Mouse (Mus musculus): ENCODE measurements around the gene D10Jhu81e. TPM values are rescaled to one million over a fixed set of nuclear protein-coding genes. Genes with fewer than 3 reads are reported as not detected.
"Not testable (repeated sequence)": the region's sequence is repeated elsewhere in the genome, so short reads cannot be mapped to it uniquely, and the experiment has no call there.

The D10Jhu81e gene
- polyA plus RNA-seq (2015; fragmentation: Nextera tagmentation; extraction: Ambion mirVana) = 24.9 and 34.2 TPM in 2 replicates

- ATAC-seq = peak; percentile 97
- Histone ChIP-seq H3K4me2 (ENCODE audit: low read length) (peak within 1 kb of the TSS; percentile 83), H3K27ac (ENCODE audit: low read length) (peak within 1 kb of the TSS; percentile 81), H3K36me3 (ENCODE audit: control insufficient read depth, insufficient read depth, low read length) (peaks cover 39% of the 10 kb centered on the region), H3K27me3 (ENCODE audit: control insufficient read depth, insufficient read depth, low read depth, low read length) (no peaks in the 10 kb centered on the region), H3K9me3 (replicated peaks; ENCODE audit: control insufficient read depth, low read length, poor library complexity, severe bottlenecking) (no peaks in the 10 kb centered on the region), H3K4me3 (ENCODE audit: low read depth, low read length) (peak within 1 kb of the TSS; percentile 78), H3K4me1 (ENCODE audit: control insufficient read depth, insufficient read depth, low read length) (peaks cover 17% of the 10 kb centered on the region), H3K9ac (ENCODE audit: low read depth, low read length) (peak within 1 kb of the TSS; percentile 85)
- 2% methylated on average over 49 of the region's 50 CpGs for WGBS
Observed at GRCm38 (mm10) chr10:78169281-78170042, at the start of gene D10Jhu81e. Gene D10Jhu81e (minus strand): TSS chr10:78169782.

DNA sequence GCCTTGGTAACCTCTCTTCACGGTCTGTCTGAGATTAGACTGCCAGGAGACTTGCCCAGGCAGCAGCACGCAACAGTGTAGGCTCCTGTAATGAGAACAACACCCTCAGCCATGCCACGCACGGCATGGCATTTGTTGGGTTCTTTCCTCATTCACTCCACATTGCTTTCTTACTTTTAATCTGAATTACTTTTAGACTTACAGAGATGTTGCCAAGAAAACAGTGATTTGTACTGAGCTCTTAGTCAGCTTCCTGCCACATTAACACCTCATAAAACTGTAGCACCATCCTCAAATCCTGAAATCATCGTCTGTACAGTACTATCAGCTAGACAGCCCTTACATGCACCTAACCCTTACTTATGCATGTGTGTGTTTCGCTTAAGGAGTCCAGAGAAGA lies 49.0 kb upstream of the D10Jhu81e start:
- Histone ChIP-seq H3K9ac (ENCODE audit: low read depth, low read length) (no peak overlapping the region), H3K9me3 (replicated peaks; ENCODE audit: control insufficient read depth, low read length, poor library complexity, severe bottlenecking) (no peaks in the 10 kb centered on the region), H3K27ac (ENCODE audit: low read length) (no peak overlapping the region), H3K4me1 (ENCODE audit: control insufficient read depth, insufficient read depth, low read length) (no peaks in the 10 kb centered on the region), H3K27me3 (ENCODE audit: control insufficient read depth, insufficient read depth, low read depth, low read length) (no peaks in the 10 kb centered on the region), H3K36me3 (ENCODE audit: control insufficient read depth, insufficient read depth, low read length) (peaks cover 41% of the 10 kb centered on the region), H3K4me3 (ENCODE audit: low read depth, low read length) (no peak overlapping the region), H3K4me2 (ENCODE audit: low read length) (no peak overlapping the region)
- ATAC-seq = no peak
- WGBS = 94% methylated on average over 6 of the region's 6 CpGs

DNA sequence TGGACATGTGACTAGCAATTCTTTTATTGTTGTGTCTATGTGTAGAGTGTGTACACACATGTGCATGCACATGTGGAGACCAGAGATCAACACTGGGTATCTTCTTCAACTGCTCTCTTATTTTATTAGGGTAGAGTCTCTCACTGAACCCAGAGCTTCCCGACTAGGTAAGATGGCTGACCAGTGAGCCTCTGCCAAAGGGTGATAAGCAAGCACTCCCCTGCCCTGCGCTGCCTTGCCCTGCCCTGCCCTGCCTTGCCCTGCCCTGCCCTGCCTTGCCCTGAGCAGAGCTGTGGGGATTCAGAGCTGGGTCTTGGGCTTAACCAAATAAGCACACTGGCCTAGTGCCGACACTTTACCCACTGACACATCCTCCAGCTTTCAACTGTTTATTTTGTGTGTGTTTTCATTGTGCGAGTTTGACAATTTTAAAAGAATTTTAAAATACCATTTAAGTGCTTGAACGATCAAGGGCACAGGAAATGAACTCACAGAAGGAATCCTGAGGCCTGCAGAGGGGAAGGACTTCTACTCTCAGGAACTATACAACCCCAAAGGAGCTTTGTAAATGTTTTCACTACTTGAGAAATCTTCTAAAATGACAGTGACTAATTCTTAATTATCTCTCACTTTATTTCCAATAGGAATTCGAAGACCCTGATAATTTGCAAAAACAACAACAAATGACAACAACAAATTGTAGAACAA lies 46.9 kb upstream of the D10Jhu81e start:
- ATAC-seq = no peak
- no peaks in the 10 kb centered on the region for H3K27me3 ChIP-seq (ENCODE audit: control insufficient read depth, insufficient read depth, low read depth, low read length)
- 92% methylated on average over 6 of the region's 6 CpGs for WGBS
- no peaks in the 10 kb centered on the region for H3K4me1 ChIP-seq (ENCODE audit: control insufficient read depth, insufficient read depth, low read length)
- no peaks in the 10 kb centered on the region for H3K9me3 ChIP-seq (replicated peaks; ENCODE audit: control insufficient read depth, low read length, poor library complexity, severe bottlenecking)
- no peak overlapping the region for H3K9ac ChIP-seq (ENCODE audit: low read depth, low read length)
- H3K4me3 ChIP-seq (ENCODE audit: low read depth, low read length) = no peak overlapping the region
- H3K27ac ChIP-seq (ENCODE audit: low read length) = no peak overlapping the region
- no peak overlapping the region for H3K4me2 ChIP-seq (ENCODE audit: low read length)
- peaks cover 42% of the 10 kb centered on the region for H3K36me3 ChIP-seq (ENCODE audit: control insufficient read depth, insufficient read depth, low read length)

DNA sequence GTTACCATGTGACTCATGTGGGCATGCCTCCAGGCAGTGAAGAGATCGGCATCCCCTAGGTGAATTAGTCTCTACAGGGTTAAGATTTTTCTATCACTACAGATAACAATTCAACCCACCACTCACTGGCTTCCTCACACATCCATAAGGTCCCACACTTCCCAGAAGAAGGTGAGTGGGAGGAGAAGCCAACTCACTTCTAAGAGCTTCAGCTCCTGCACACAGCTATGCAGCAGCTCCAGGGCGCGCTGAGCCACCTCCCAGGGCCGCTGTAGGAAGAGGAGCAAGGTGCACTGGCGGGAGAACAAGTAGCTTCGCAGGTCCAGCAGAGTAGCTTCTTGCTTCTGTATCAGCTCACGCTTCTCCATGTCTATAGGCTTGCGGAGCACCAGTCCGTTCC lies 44.8 kb upstream of the D10Jhu81e start:
- Histone ChIP-seq H3K27ac (ENCODE audit: low read length) (no peak overlapping the region), H3K9ac (ENCODE audit: low read depth, low read length) (no peak overlapping the region), H3K4me1 (ENCODE audit: control insufficient read depth, insufficient read depth, low read length) (no peaks in the 10 kb centered on the region), H3K4me3 (ENCODE audit: low read depth, low read length) (no peak overlapping the region), H3K36me3 (ENCODE audit: control insufficient read depth, insufficient read depth, low read length) (peaks cover 49% of the 10 kb centered on the region), H3K9me3 (replicated peaks; ENCODE audit: control insufficient read depth, low read length, poor library complexity, severe bottlenecking) (no peaks in the 10 kb centered on the region), H3K27me3 (ENCODE audit: control insufficient read depth, insufficient read depth, low read depth, low read length) (no peaks in the 10 kb centered on the region), H3K4me2 (ENCODE audit: low read length) (no peak overlapping the region)
- no peak for ATAC-seq
- 97% methylated on average over 9 of the region's 9 CpGs for WGBS

DNA sequence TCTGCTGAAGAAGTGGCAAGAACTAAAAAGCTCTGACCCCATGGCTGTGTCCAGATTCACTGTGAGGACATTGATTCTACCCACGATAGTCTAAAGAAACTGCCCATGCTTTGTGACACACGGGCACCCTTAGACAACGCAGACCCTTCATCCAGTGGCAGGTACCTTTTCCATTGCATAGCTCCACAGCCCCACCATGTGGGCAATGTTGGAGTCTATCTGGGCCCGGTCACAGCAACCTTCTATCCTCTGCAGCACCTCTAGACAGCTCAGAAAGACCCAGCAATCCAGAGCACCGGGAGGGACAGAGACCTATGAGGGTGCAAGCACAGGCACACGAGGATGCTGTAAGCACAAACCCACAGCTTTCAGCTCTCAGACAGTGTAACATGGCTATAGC lies 41.7 kb upstream of the D10Jhu81e start:
- Histone ChIP-seq H3K4me1 (ENCODE audit: control insufficient read depth, insufficient read depth, low read length) (no peaks in the 10 kb centered on the region), H3K4me2 (ENCODE audit: low read length) (no peak overlapping the region), H3K9ac (ENCODE audit: low read depth, low read length) (no peak overlapping the region), H3K27ac (ENCODE audit: low read length) (no peak overlapping the region), H3K9me3 (replicated peaks; ENCODE audit: control insufficient read depth, low read length, poor library complexity, severe bottlenecking) (no peaks in the 10 kb centered on the region), H3K36me3 (ENCODE audit: control insufficient read depth, insufficient read depth, low read length) (peaks cover 55% of the 10 kb centered on the region), H3K27me3 (ENCODE audit: control insufficient read depth, insufficient read depth, low read depth, low read length) (no peaks in the 10 kb centered on the region), H3K4me3 (ENCODE audit: low read depth, low read length) (no peak overlapping the region)
- WGBS = 70% methylated on average over 6 of the region's 6 CpGs
- ATAC-seq = no peak

DNA sequence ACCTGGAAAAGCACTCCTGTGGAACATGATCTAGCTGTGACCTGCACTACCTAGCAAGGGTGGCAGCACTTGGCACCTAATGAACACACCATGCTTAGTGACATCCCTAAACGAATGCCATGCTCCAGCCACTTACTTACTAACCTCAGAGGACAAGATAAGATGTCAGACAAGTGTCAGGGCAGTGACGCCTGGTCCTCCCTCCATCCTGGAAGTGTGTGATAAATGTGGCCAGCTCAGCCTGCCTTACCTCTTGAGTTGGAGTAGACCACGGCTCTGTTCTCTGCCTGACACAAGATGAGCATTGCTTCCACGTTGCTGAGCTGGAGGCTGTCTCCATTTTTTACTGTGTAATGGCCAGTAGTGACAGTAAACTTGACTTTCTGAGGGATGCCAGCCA lies 31.6 kb upstream of the D10Jhu81e start:
- H3K27ac ChIP-seq (ENCODE audit: low read length) = no peak overlapping the region
- H3K4me2 ChIP-seq (ENCODE audit: low read length) = no peak overlapping the region
- no peak overlapping the region for H3K9ac ChIP-seq (ENCODE audit: low read depth, low read length)
- ATAC-seq = no peak
- no peaks in the 10 kb centered on the region for H3K27me3 ChIP-seq (ENCODE audit: control insufficient read depth, insufficient read depth, low read depth, low read length)
- H3K9me3 ChIP-seq (replicated peaks; ENCODE audit: control insufficient read depth, low read length, poor library complexity, severe bottlenecking) = no peaks in the 10 kb centered on the region
- H3K36me3 ChIP-seq (ENCODE audit: control insufficient read depth, insufficient read depth, low read length) = peaks cover 53% of the 10 kb centered on the region
- H3K4me1 ChIP-seq (ENCODE audit: control insufficient read depth, insufficient read depth, low read length) = no peaks in the 10 kb centered on the region
- 93% methylated on average over 4 of the region's 4 CpGs for WGBS
- no peak overlapping the region for H3K4me3 ChIP-seq (ENCODE audit: low read depth, low read length)

- Histone ChIP-seq H3K27ac (ENCODE audit: low read length) (no peak overlapping the region), H3K4me3 (ENCODE audit: low read depth, low read length) (no peak overlapping the region), H3K27me3 (ENCODE audit: control insufficient read depth, insufficient read depth, low read depth, low read length) (no peaks in the 10 kb centered on the region), H3K4me1 (ENCODE audit: control insufficient read depth, insufficient read depth, low read length) (no peaks in the 10 kb centered on the region), H3K4me2 (ENCODE audit: low read length) (no peak overlapping the region), H3K9ac (ENCODE audit: low read depth, low read length) (no peak overlapping the region), H3K9me3 (replicated peaks; ENCODE audit: control insufficient read depth, low read length, poor library complexity, severe bottlenecking) (no peaks in the 10 kb centered on the region), H3K36me3 (ENCODE audit: control insufficient read depth, insufficient read depth, low read length) (peaks cover 52% of the 10 kb centered on the region)
- ATAC-seq = no peak
- WGBS = 98% methylated on average over 5 of the region's 5 CpGs
Observed at GRCm38 (mm10) chr10:78192933-78193332, 23.4 kb upstream of the D10Jhu81e start.

GRCm38 (mm10) chr10:78186076-78186475 lies 16.5 kb upstream of the D10Jhu81e start:
- ATAC-seq; H3K9me3 ChIP-seq (replicated peaks; ENCODE audit: control insufficient read depth, low read length, poor library complexity, severe bottlenecking); H3K27ac ChIP-seq (ENCODE audit: low read length); H3K4me2 ChIP-seq (ENCODE audit: low read length); H3K27me3 ChIP-seq (ENCODE audit: control insufficient read depth, insufficient read depth, low read depth, low read length); H3K4me1 ChIP-seq (ENCODE audit: control insufficient read depth, insufficient read depth, low read length); H3K9ac ChIP-seq (ENCODE audit: low read depth, low read length); H3K4me3 ChIP-seq (ENCODE audit: low read depth, low read length): not testable (repeated sequence)
- H3K36me3 ChIP-seq (ENCODE audit: control insufficient read depth, insufficient read depth, low read length) = peaks cover 30% of the 10 kb centered on the region
- 97% methylated on average over 4 of the region's 4 CpGs for WGBS

- WGBS = 23% methylated on average over 9 of the region's 9 CpGs
- H3K36me3 ChIP-seq (ENCODE audit: control insufficient read depth, insufficient read depth, low read length) = peaks cover 31% of the 10 kb centered on the region
- peak overlapping the region; percentile 66 for H3K4me3 ChIP-seq (ENCODE audit: low read depth, low read length)
- H3K9me3 ChIP-seq (replicated peaks; ENCODE audit: control insufficient read depth, low read length, poor library complexity, severe bottlenecking) = no peaks in the 10 kb centered on the region
- H3K4me2 ChIP-seq (ENCODE audit: low read length) = peak overlapping the region; percentile 95
- peak; percentile 49 for ATAC-seq
- peaks cover 6% of the 10 kb centered on the region for H3K4me1 ChIP-seq (ENCODE audit: control insufficient read depth, insufficient read depth, low read length)
- H3K9ac ChIP-seq (ENCODE audit: low read depth, low read length) = peak overlapping the region; percentile 42
- H3K27ac ChIP-seq (ENCODE audit: low read length) = peak overlapping the region; percentile 44
- H3K27me3 ChIP-seq (ENCODE audit: control insufficient read depth, insufficient read depth, low read depth, low read length) = no peaks in the 10 kb centered on the region
Observed at GRCm38 (mm10) chr10:78185381-78185725, 15.8 kb upstream of the D10Jhu81e start.

Data from midbrain, embryonic 16.5 days (tissue).